Mouse (Mus musculus): Measurements from ENCODE around the gene Tsc22d1. TPM values are rescaled to one million over a fixed set of nuclear protein-coding genes. Genes with fewer than 3 reads are reported as not detected.

The Tsc22d1 gene
- polyA plus RNA-seq, 1 experiment from 2014 or later = 490 TPM

- WGBS = 72% methylated on average over 19 of the region's 19 CpGs
- Histone ChIP-seq H3K4me3 (no peak overlapping the region), H3K27me3 (no peaks in the 10 kb centered on the region), H3K36me3 (ENCODE audit: poor library complexity, severe bottlenecking) (peaks cover 10% of the 10 kb centered on the region; the same call in 1 of the 2 replicates), H3K27ac (no peak overlapping the region), H3K4me2 (no peak overlapping the region), H3K9me3 (replicated peaks) (no peaks in the 10 kb centered on the region), H3K4me1 (peaks cover 12% of the 10 kb centered on the region), H3K9ac (no peak overlapping the region)
- no peak for ATAC-seq
These were observed 56.5 kb downstream of the Tsc22d1 start for GRCm38 (mm10) chr14:76471301-76471700.

GRCm38 (mm10) chr14:76472487-76472886 lies 57.7 kb downstream of the Tsc22d1 start:
- no peak for ATAC-seq
- WGBS = 87% methylated on average over 8 of the region's 8 CpGs
- no peak overlapping the region for H3K27ac ChIP-seq
- H3K4me1 ChIP-seq = 0 out of 2 replicates have a peak, but pooled peaks cover 4% of the 10 kb centered on the region
- H3K36me3 ChIP-seq (ENCODE audit: poor library complexity, severe bottlenecking) = peaks cover 10% of the 10 kb centered on the region; the same call in 1 of the 2 replicates
- H3K9me3 ChIP-seq (replicated peaks) = no peaks in the 10 kb centered on the region
- H3K27me3 ChIP-seq = no peaks in the 10 kb centered on the region
- H3K4me3 ChIP-seq = no peak overlapping the region
- H3K9ac ChIP-seq = no peak overlapping the region
- no peak overlapping the region for H3K4me2 ChIP-seq

GRCm38 (mm10) chr14:76473404-76473803 lies 58.6 kb downstream of the Tsc22d1 start:
- no peak overlapping the region for H3K4me2 ChIP-seq
- ATAC-seq = no peak; the same call in 1 of the 2 replicates
- H3K4me1 ChIP-seq = 0 out of 2 replicates have a peak, but pooled peaks cover 4% of the 10 kb centered on the region
- H3K9ac ChIP-seq = no peak overlapping the region
- H3K27ac ChIP-seq = no peak overlapping the region
- no peaks in the 10 kb centered on the region for H3K27me3 ChIP-seq
- no peaks in the 10 kb centered on the region for H3K9me3 ChIP-seq (replicated peaks)
- peaks cover 10% of the 10 kb centered on the region; the same call in 1 of the 2 replicates for H3K36me3 ChIP-seq (ENCODE audit: poor library complexity, severe bottlenecking)
- WGBS = 8% methylated on average over 2 of the region's 2 CpGs
- no peak overlapping the region for H3K4me3 ChIP-seq

- Histone ChIP-seq H3K27ac (no peak overlapping the region), H3K4me2 (no peak overlapping the region), H3K27me3 (no peaks in the 10 kb centered on the region), H3K36me3 (ENCODE audit: poor library complexity, severe bottlenecking) (peaks cover 10% of the 10 kb centered on the region; the same call in 1 of the 2 replicates), H3K4me1 (0 out of 2 replicates have a peak, but pooled peaks cover 4% of the 10 kb centered on the region), H3K9ac (no peak overlapping the region), H3K4me3 (no peak overlapping the region), H3K9me3 (replicated peaks) (no peaks in the 10 kb centered on the region)
- no peak for ATAC-seq
- 65% methylated on average over 1 of the region's 1 CpGs for WGBS
These were observed 59.4 kb downstream of the Tsc22d1 start for GRCm38 (mm10) chr14:76474165-76474564.

- H3K27me3 ChIP-seq = no peaks in the 10 kb centered on the region
- no peak overlapping the region for H3K4me3 ChIP-seq
- H3K9me3 ChIP-seq (replicated peaks) = no peaks in the 10 kb centered on the region
- 72% methylated on average over 4 of the region's 4 CpGs for WGBS
- 0 out of 2 replicates have a peak, but pooled peaks cover 5% of the 10 kb centered on the region for H3K36me3 ChIP-seq (ENCODE audit: poor library complexity, severe bottlenecking)
- H3K4me1 ChIP-seq = no peaks in the 10 kb centered on the region
- no peak overlapping the region for H3K9ac ChIP-seq
- H3K4me2 ChIP-seq = no peak overlapping the region
- no peak for ATAC-seq
- H3K27ac ChIP-seq = no peak overlapping the region
These were observed 62.0 kb downstream of the Tsc22d1 start for GRCm38 (mm10) chr14:76476770-76477169.

GRCm38 (mm10) chr14:76478076-76478475 lies 63.3 kb downstream of the Tsc22d1 start:
- no peak for ATAC-seq
- H3K27ac ChIP-seq = no peak overlapping the region
- H3K4me3 ChIP-seq = no peak overlapping the region
- no peaks in the 10 kb centered on the region for H3K4me1 ChIP-seq
- no peaks in the 10 kb centered on the region for H3K27me3 ChIP-seq
- WGBS = 80% methylated on average over 2 of the region's 2 CpGs
- H3K4me2 ChIP-seq = no peak overlapping the region
- H3K9ac ChIP-seq = no peak overlapping the region
- no peaks in the 10 kb centered on the region for H3K9me3 ChIP-seq (replicated peaks)
- H3K36me3 ChIP-seq (ENCODE audit: poor library complexity, severe bottlenecking) = no peaks in the 10 kb centered on the region

GRCm38 (mm10) chr14:76478616-76479015 lies 63.9 kb downstream of the Tsc22d1 start:
- Histone ChIP-seq H3K4me2 (no peak overlapping the region), H3K27ac (no peak overlapping the region), H3K9me3 (replicated peaks) (no peaks in the 10 kb centered on the region), H3K36me3 (ENCODE audit: poor library complexity, severe bottlenecking) (no peaks in the 10 kb centered on the region), H3K9ac (no peak overlapping the region), H3K27me3 (no peaks in the 10 kb centered on the region), H3K4me1 (no peaks in the 10 kb centered on the region), H3K4me3 (no peak overlapping the region)
- WGBS = 59% methylated on average over 6 of the region's 6 CpGs
- ATAC-seq = no peak

- Histone ChIP-seq H3K27ac (no peak overlapping the region), H3K4me1 (no peaks in the 10 kb centered on the region), H3K4me2 (no peak overlapping the region), H3K9me3 (replicated peaks) (no peaks in the 10 kb centered on the region), H3K36me3 (ENCODE audit: poor library complexity, severe bottlenecking) (no peaks in the 10 kb centered on the region), H3K4me3 (no peak overlapping the region), H3K9ac (no peak overlapping the region), H3K27me3 (no peaks in the 10 kb centered on the region)
- WGBS = 42% methylated on average over 6 of the region's 6 CpGs
- ATAC-seq = peak; percentile 59; the same call in 1 of the 2 replicates
These were observed 65.1 kb downstream of the Tsc22d1 start for GRCm38 (mm10) chr14:76479867-76480266.

GRCm38 (mm10) chr14:76480507-76480906 lies 65.7 kb downstream of the Tsc22d1 start:
- no peak overlapping the region for H3K27ac ChIP-seq
- no peak overlapping the region for H3K4me3 ChIP-seq
- no peaks in the 10 kb centered on the region for H3K9me3 ChIP-seq (replicated peaks)
- no peak overlapping the region for H3K9ac ChIP-seq
- H3K27me3 ChIP-seq = no peaks in the 10 kb centered on the region
- H3K4me1 ChIP-seq = no peaks in the 10 kb centered on the region
- H3K36me3 ChIP-seq (ENCODE audit: poor library complexity, severe bottlenecking) = no peaks in the 10 kb centered on the region
- ATAC-seq = no peak; the same call in 1 of the 2 replicates
- WGBS = 94% methylated on average over 11 of the region's 11 CpGs
- H3K4me2 ChIP-seq = no peak overlapping the region

- H3K9me3 ChIP-seq (replicated peaks) = no peaks in the 10 kb centered on the region
- no peak overlapping the region for H3K4me3 ChIP-seq
- H3K4me1 ChIP-seq = peaks cover 9% of the 10 kb centered on the region
- 95% methylated on average over 1 of the region's 1 CpGs for WGBS
- no peak overlapping the region for H3K4me2 ChIP-seq
- no peak for ATAC-seq
- no peaks in the 10 kb centered on the region for H3K27me3 ChIP-seq
- H3K27ac ChIP-seq = no peak overlapping the region
- no peak overlapping the region for H3K9ac ChIP-seq
- no peaks in the 10 kb centered on the region for H3K36me3 ChIP-seq (ENCODE audit: poor library complexity, severe bottlenecking)
These were observed 68.9 kb downstream of the Tsc22d1 start for GRCm38 (mm10) chr14:76483701-76484100.

GRCm38 (mm10) chr14:76487609-76488008 lies 72.8 kb downstream of the Tsc22d1 start:
- WGBS = 93% methylated on average over 16 of the region's 16 CpGs
- Histone ChIP-seq H3K27ac (no peak overlapping the region), H3K4me3 (no peak overlapping the region), H3K27me3 (no peaks in the 10 kb centered on the region), H3K36me3 (ENCODE audit: poor library complexity, severe bottlenecking) (no peaks in the 10 kb centered on the region), H3K4me2 (no peak overlapping the region), H3K9me3 (replicated peaks) (no peaks in the 10 kb centered on the region), H3K4me1 (peaks cover 15% of the 10 kb centered on the region), H3K9ac (no peak overlapping the region)
- no peak for ATAC-seq

GRCm38 (mm10) chr14:76488101-76489044 lies 73.6 kb downstream of the Tsc22d1 start:
- Histone ChIP-seq H3K4me3 (no peak overlapping the region), H3K27me3 (no peaks in the 10 kb centered on the region), H3K9ac (no peak overlapping the region), H3K4me1 (peaks cover 15% of the 10 kb centered on the region), H3K27ac (peak overlapping the region; percentile 59), H3K9me3 (replicated peaks) (no peaks in the 10 kb centered on the region), H3K36me3 (ENCODE audit: poor library complexity, severe bottlenecking) (0 out of 2 replicates have a peak, but pooled peaks cover under 1% of the 10 kb centered on the region), H3K4me2 (no peak overlapping the region)
- WGBS = 80% methylated on average over 18 of the region's 18 CpGs
- ATAC-seq = peak; percentile 42; the same call in 1 of the 2 replicates
